Mouse (Mus musculus) ES-Bruce4 (cell line): ENCODE data around the gene Golt1b.

ENCODE experiments used
- CTCF ChIP-seq: IDR thresholded peaks from one replicate; pipeline ENCODE4 v1.8.1; 2011; ENCODE audit warnings: low read depth, low read length
- EP300 ChIP-seq: IDR thresholded peaks from 2 replicates; pipeline ENCODE4 v1.6.1; 2011; ENCODE audit warnings: low read depth, low read length; ENCODE audit not compliant: insufficient read depth
- POLR2A ChIP-seq: IDR thresholded peaks from one replicate; pipeline ENCODE4 v1.8.1; 2011; ENCODE audit warnings: low read length; ENCODE audit not compliant: insufficient read depth

- TF ChIP-seq POLR2A (no peak), EP300 (no peak), CTCF (no peak)
Observed at GRCm38 (mm10) chr6:142381615-142382014, 5.4 kb upstream of the Golt1b start.
